Mouse (Mus musculus) erythroblast, adult 5-6 weeks (primary cell): ENCODE measurements around the gene Retnlb. TPM values are rescaled to one million over a fixed set of nuclear protein-coding genes. Genes with fewer than 3 reads are reported as not detected.
"Not testable (repeated sequence)": the region's sequence is repeated elsewhere in the genome, so short reads cannot be mapped to it uniquely, and the experiment has no call there.

Source experiments
- ATAC-seq: replicated peaks from 2 replicates; pipeline ENCODE4 v1.8.0; 2016; ENCODE audit warnings: moderate number of reproducible peaks, mild to moderate bottlenecking, moderate TSS enrichment, inconsistent platforms; ENCODE audit not compliant: poor library complexity, low FRiP score, severe bottlenecking
- total RNA-seq, 2 experiments: library from RNA; stranded (forward) in 1 of 2; stranded (reverse) in 1 of 2; fragments of 150-400 nt in 1 of 2; fragments of 200-764, 138-1000 nt in 1 of 2; gene quantifications; 2 replicates each; pipeline versions ENCODE4 v1.2.3 to v1.2.4; 2015 to 2017; ENCODE audit warnings: low replicate concordance in 2 of 2

Gene Retnlb
- total RNA-seq, 2 experiments from 2014 or later = not detected

DNA sequence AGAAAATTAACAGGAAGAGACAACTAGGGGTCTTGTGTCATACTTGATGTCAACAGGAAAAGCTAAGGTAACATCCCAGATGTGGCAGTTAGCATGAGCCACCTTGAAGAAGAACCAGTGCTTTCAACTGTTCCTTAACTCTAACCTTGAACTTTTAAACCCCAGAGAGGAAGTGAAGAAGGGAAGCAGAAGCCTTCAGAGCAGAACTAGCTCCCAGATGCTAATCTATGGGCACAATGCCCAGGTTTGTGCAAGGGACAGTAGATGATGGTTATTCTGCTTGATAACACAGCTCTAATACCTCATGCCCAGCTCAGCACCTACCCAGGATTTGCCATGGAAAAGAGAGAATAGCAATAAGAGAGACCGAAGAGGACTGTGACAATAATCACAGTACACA is 48.3 kb downstream of the Retnlb start:
- not testable (repeated sequence) for ATAC-seq

DNA sequence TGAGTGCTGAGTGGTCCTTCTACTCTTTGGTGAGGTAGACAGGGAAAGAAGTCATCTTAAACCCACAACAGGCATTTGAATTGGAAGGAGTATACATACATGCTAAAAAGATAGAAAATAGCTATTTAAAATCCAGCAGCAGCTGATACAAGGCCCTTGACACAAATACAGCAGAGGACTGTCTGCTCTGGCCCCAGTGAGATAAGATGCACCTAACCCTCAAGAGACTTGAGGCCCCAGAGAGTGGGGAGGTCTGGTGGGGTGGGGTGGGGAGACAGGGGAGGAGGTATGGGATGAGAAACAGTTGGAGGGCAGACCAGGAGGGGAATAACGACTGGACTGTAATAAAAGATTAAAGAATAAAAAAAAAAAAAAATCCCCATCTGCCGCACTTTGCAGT is 51.0 kb downstream of the Retnlb start:
- no peak for ATAC-seq

Other genes with a start within 250 kb of the Retnlb start
- not detected in 2 replicates for gene Trat1, start 44.8 kb upstream of the Retnlb start, total RNA-seq (2015; ENCODE audit: low replicate concordance)
- 0.17 TPM in 1 of 2 replicates, not detected in the other for gene Trat1, start 44.8 kb upstream of the Retnlb start, total RNA-seq (2017; ENCODE audit: low replicate concordance)
- not detected in 2 replicates for gene Retnla, start 25.7 kb downstream of the Retnlb start, total RNA-seq (2015; ENCODE audit: low replicate concordance)
- gene Retnla, start 25.7 kb downstream of the Retnlb start, total RNA-seq (2017; ENCODE audit: low replicate concordance) = not detected in 2 replicates
- gene Retnlg, start 55.8 kb downstream of the Retnlb start, total RNA-seq (2015; ENCODE audit: low replicate concordance) = 993 and 1,006 TPM in 2 replicates
- 233 and 238 TPM in 2 replicates for gene Retnlg, start 55.8 kb downstream of the Retnlb start, total RNA-seq (2017; ENCODE audit: low replicate concordance)
- gene Dzip3, start 177.3 kb downstream of the Retnlb start, total RNA-seq (2015; ENCODE audit: low replicate concordance) = 6.1 and 11.5 TPM in 2 replicates
- 13.8 and 14.9 TPM in 2 replicates for gene Dzip3, start 177.3 kb downstream of the Retnlb start, total RNA-seq (2017; ENCODE audit: low replicate concordance)
- gene Cip2a, start 177.3 kb downstream of the Retnlb start, total RNA-seq (2015; ENCODE audit: low replicate concordance) = 24.6 and 29.7 TPM in 2 replicates
- gene Cip2a, start 177.3 kb downstream of the Retnlb start, total RNA-seq (2017; ENCODE audit: low replicate concordance) = 29.6 and 33.2 TPM in 2 replicates
- not detected in 2 replicates for gene Myh15, start 240.6 kb downstream of the Retnlb start, total RNA-seq (2015; ENCODE audit: low replicate concordance)
- gene Myh15, start 240.6 kb downstream of the Retnlb start, total RNA-seq (2017; ENCODE audit: low replicate concordance) = not detected in 2 replicates